Mouse (Mus musculus): ENCODE data around the gene Fbxw11.

DNA sequence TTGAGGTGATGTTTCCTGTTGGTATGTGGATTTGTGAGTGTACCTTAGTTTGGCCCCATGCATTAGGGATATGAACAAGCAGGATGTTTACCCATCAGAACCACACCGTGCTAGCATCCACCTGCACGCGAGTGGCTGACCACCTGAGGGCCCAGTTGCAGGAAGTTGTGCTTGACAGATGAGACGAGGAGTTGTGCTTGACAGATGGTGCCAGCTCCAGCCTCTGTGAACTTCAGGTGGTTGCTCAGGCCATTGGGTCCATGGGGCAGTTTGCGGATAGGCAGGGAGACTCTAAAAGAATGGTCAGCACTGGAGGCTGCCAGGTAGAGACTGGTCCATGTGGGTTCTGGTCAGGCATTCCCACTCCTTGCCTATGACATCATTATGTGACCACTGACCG is 26.4 kb upstream of the Fbxw11 start:
- TF ChIP-seq POLR2A (IDR thresholded peaks at IDR 0.05; ENCODE audit: control insufficient read depth, low read depth, low read length) = no peak
- no peak for TF ChIP-seq CTCF (IDR thresholded peaks at IDR 0.05; ENCODE audit: control insufficient read depth, insufficient read depth, insufficient replicate concordance, low read depth, low read length)
